Mouse (Mus musculus): ENCODE results near the gene Fdx1. TPM values are rescaled to one million over a fixed set of nuclear protein-coding genes. Genes with fewer than 3 reads are reported as not detected.

Gene Fdx1
- total and polyA plus RNA-seq, 2 experiments = 160 to 290 TPM

- no peaks in the 10 kb centered on the region for H3K27me3 ChIP-seq (ENCODE audit: control insufficient read depth, insufficient read depth, low read length)
- H3K9ac ChIP-seq (ENCODE audit: low read depth, low read length) = peak overlapping the region; percentile 36; the same call in 1 of the 2 replicates
- H3K79me2 ChIP-seq (ENCODE audit: control insufficient read depth, insufficient read depth, low read length) = peaks cover 32% of the 10 kb centered on the region
- H3K36me3 ChIP-seq (ENCODE audit: control insufficient read depth, insufficient read depth, low read length) = peaks cover 26% of the 10 kb centered on the region
- WGBS = 29% methylated on average over 2 of the region's 2 CpGs
- H3K4me1 ChIP-seq (ENCODE audit: control insufficient read depth, insufficient read depth, low read length) = peaks cover 16% of the 10 kb centered on the region
- H3K4me3 ChIP-seq (ENCODE audit: insufficient read depth, low read depth, low read length) = peak overlapping the region; percentile 88; the same call in 1 of the 2 replicates
- no peak for TF ChIP-seq CTCF (IDR thresholded peaks at IDR 0.05; ENCODE audit: low read depth, low read length)
- TF ChIP-seq POLR2A (IDR thresholded peaks at IDR 0.05; ENCODE audit: extremely low read depth, insufficient read depth, low read length) = no peak
- DNase-seq (ENCODE audit: extremely low read depth, low read depth, low spot score) = peak; percentile 68
- H3K27ac ChIP-seq (replicated peaks; ENCODE audit: insufficient read depth, low read depth, low read length) = no peak overlapping the region
Observed at GRCm38 (mm10) chr9:51960331-51960730, 3.0 kb downstream of the Fdx1 start.

GRCm38 (mm10) chr9:51958981-51959380 lies 4.4 kb downstream of the Fdx1 start:
- TF ChIP-seq CTCF (IDR thresholded peaks at IDR 0.05; ENCODE audit: low read depth, low read length) (no peak), POLR2A (IDR thresholded peaks at IDR 0.05; ENCODE audit: extremely low read depth, insufficient read depth, low read length) (no peak)
- peaks cover 14% of the 10 kb centered on the region for H3K4me1 ChIP-seq (ENCODE audit: control insufficient read depth, insufficient read depth, low read length)
- peaks cover 39% of the 10 kb centered on the region for H3K79me2 ChIP-seq (ENCODE audit: control insufficient read depth, insufficient read depth, low read length)
- no peak overlapping the region for H3K9ac ChIP-seq (ENCODE audit: low read depth, low read length)
- no peaks in the 10 kb centered on the region for H3K27me3 ChIP-seq (ENCODE audit: control insufficient read depth, insufficient read depth, low read length)
- H3K27ac ChIP-seq (replicated peaks; ENCODE audit: insufficient read depth, low read depth, low read length) = no peak overlapping the region
- peaks cover 38% of the 10 kb centered on the region for H3K36me3 ChIP-seq (ENCODE audit: control insufficient read depth, insufficient read depth, low read length)
- DNase-seq (ENCODE audit: extremely low read depth, low read depth, low spot score) = no peak
- H3K4me3 ChIP-seq (ENCODE audit: insufficient read depth, low read depth, low read length) = no peak overlapping the region

- Histone ChIP-seq H3K27ac (replicated peaks; ENCODE audit: insufficient read depth, low read depth, low read length) (no peak overlapping the region), H3K27me3 (ENCODE audit: control insufficient read depth, insufficient read depth, low read length) (no peaks in the 10 kb centered on the region), H3K9ac (ENCODE audit: low read depth, low read length) (no peak overlapping the region), H3K79me2 (ENCODE audit: control insufficient read depth, insufficient read depth, low read length) (peaks cover 36% of the 10 kb centered on the region), H3K4me3 (ENCODE audit: insufficient read depth, low read depth, low read length) (no peak overlapping the region), H3K36me3 (ENCODE audit: control insufficient read depth, insufficient read depth, low read length) (peaks cover 51% of the 10 kb centered on the region), H3K4me1 (ENCODE audit: control insufficient read depth, insufficient read depth, low read length) (peaks cover 18% of the 10 kb centered on the region)
- 78% methylated on average over 8 of the region's 8 CpGs for WGBS
- TF ChIP-seq POLR2A (IDR thresholded peaks at IDR 0.05; ENCODE audit: extremely low read depth, insufficient read depth, low read length) (no peak), CTCF (IDR thresholded peaks at IDR 0.05; ENCODE audit: low read depth, low read length) (no peak)
- DNase-seq (ENCODE audit: extremely low read depth, low read depth, low spot score) = no peak
Observed at GRCm38 (mm10) chr9:51957025-51957424, 6.3 kb downstream of the Fdx1 start.

GRCm38 (mm10) chr9:51956484-51956883 lies 6.9 kb downstream of the Fdx1 start:
- no peak for TF ChIP-seq POLR2A (IDR thresholded peaks at IDR 0.05; ENCODE audit: extremely low read depth, insufficient read depth, low read length)
- no peak for TF ChIP-seq CTCF (IDR thresholded peaks at IDR 0.05; ENCODE audit: low read depth, low read length)
- Histone ChIP-seq H3K9ac (ENCODE audit: low read depth, low read length) (no peak overlapping the region), H3K4me1 (ENCODE audit: control insufficient read depth, insufficient read depth, low read length) (peaks cover 21% of the 10 kb centered on the region), H3K27ac (replicated peaks; ENCODE audit: insufficient read depth, low read depth, low read length) (no peak overlapping the region), H3K4me3 (ENCODE audit: insufficient read depth, low read depth, low read length) (no peak overlapping the region), H3K79me2 (ENCODE audit: control insufficient read depth, insufficient read depth, low read length) (peaks cover 36% of the 10 kb centered on the region), H3K27me3 (ENCODE audit: control insufficient read depth, insufficient read depth, low read length) (no peaks in the 10 kb centered on the region), H3K36me3 (ENCODE audit: control insufficient read depth, insufficient read depth, low read length) (peaks cover 56% of the 10 kb centered on the region)
- peak; percentile 50 for DNase-seq (ENCODE audit: extremely low read depth, low read depth, low spot score)
- WGBS = 28% methylated on average over 2 of the region's 2 CpGs

GRCm38 (mm10) chr9:51951337-51951736 lies 12.0 kb downstream of the Fdx1 start:
- TF ChIP-seq POLR2A (IDR thresholded peaks at IDR 0.05; ENCODE audit: extremely low read depth, insufficient read depth, low read length) = no peak
- peak; percentile 28; the same call in 1 of the 2 replicates for TF ChIP-seq CTCF (IDR thresholded peaks at IDR 0.05; ENCODE audit: low read depth, low read length)
- Histone ChIP-seq H3K36me3 (ENCODE audit: control insufficient read depth, insufficient read depth, low read length) (peaks cover 72% of the 10 kb centered on the region), H3K4me3 (ENCODE audit: insufficient read depth, low read depth, low read length) (no peak overlapping the region), H3K9ac (ENCODE audit: low read depth, low read length) (no peak overlapping the region), H3K79me2 (ENCODE audit: control insufficient read depth, insufficient read depth, low read length) (peaks cover 13% of the 10 kb centered on the region; the same call in 1 of the 2 replicates), H3K27me3 (ENCODE audit: control insufficient read depth, insufficient read depth, low read length) (no peaks in the 10 kb centered on the region), H3K27ac (replicated peaks; ENCODE audit: insufficient read depth, low read depth, low read length) (no peak overlapping the region), H3K4me1 (ENCODE audit: control insufficient read depth, insufficient read depth, low read length) (peaks cover 13% of the 10 kb centered on the region)
- no peak for DNase-seq (ENCODE audit: extremely low read depth, low read depth, low spot score)
- WGBS = 79% methylated on average over 2 of the region's 2 CpGs

- 19% methylated on average over 1 of the region's 1 CpGs for WGBS
- TF ChIP-seq CTCF (IDR thresholded peaks at IDR 0.05; ENCODE audit: low read depth, low read length) (no peak), POLR2A (IDR thresholded peaks at IDR 0.05; ENCODE audit: extremely low read depth, insufficient read depth, low read length) (no peak)
- H3K79me2 ChIP-seq (ENCODE audit: control insufficient read depth, insufficient read depth, low read length) = peaks cover 9% of the 10 kb centered on the region; the same call in 1 of the 2 replicates
- no peaks in the 10 kb centered on the region for H3K27me3 ChIP-seq (ENCODE audit: control insufficient read depth, insufficient read depth, low read length)
- no peak for DNase-seq (ENCODE audit: extremely low read depth, low read depth, low spot score)
- 0 out of 2 replicates have a peak overlapping the region, but pooled peaks have one; percentile 10 for H3K27ac ChIP-seq (replicated peaks; ENCODE audit: insufficient read depth, low read depth, low read length)
- H3K36me3 ChIP-seq (ENCODE audit: control insufficient read depth, insufficient read depth, low read length) = peaks cover 72% of the 10 kb centered on the region
- H3K4me3 ChIP-seq (ENCODE audit: insufficient read depth, low read depth, low read length) = no peak overlapping the region
- H3K9ac ChIP-seq (ENCODE audit: low read depth, low read length) = no peak overlapping the region
- peaks cover 13% of the 10 kb centered on the region for H3K4me1 ChIP-seq (ENCODE audit: control insufficient read depth, insufficient read depth, low read length)
Observed at GRCm38 (mm10) chr9:51950667-51951066, 12.7 kb downstream of the Fdx1 start.
